Mouse (Mus musculus): Measurements from ENCODE around the gene Nacc1. TPM values are rescaled to one million over a fixed set of nuclear protein-coding genes. Genes with fewer than 3 reads are reported as not detected.

Nacc1 gene
- polyA plus RNA-seq, 1 experiment = 47.2 TPM

DNA sequence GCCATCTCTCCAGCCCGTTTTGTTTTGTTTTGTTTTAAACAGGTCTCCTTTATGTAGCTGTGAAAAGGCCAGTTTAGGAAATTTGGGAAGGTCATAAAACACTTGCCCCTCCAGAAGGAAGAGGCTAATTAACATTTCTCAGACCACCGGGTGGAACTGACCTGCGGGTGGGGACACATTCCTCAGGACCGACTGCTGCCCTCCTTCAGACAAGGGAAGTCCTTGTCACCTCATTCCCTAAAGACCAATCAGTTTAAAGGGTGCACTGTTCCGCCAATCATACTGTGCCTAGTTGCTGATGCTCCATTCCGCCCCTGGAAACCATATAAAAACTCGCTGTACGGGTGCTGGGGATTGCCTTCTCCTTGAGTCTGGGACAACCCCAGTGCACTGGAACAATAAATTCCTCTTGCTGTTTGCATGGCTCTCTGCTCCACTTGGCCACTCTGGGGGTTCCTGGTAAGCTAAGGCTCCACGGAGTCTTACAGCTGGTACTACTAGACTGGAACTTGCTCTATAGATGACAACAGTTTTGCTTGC lies 34.5 kb downstream of the Nacc1 start:
- H3K4me3 ChIP-seq (ENCODE audit: insufficient read depth, low read length) = no peak overlapping the region
- TF ChIP-seq CTCF (IDR thresholded peaks at IDR 0.05; ENCODE audit: borderline replicate concordance, insufficient read depth, low read length) (no peak), POLR2A (IDR thresholded peaks at IDR 0.05; ENCODE audit: low read depth, low read length) (no peak)
- no peak overlapping the region for H3K27ac ChIP-seq (ENCODE audit: insufficient read depth, low read length)
- peaks cover 3% of the 10 kb centered on the region; the same call in 1 of the 2 replicates for H3K4me1 ChIP-seq (ENCODE audit: control insufficient read depth, insufficient read depth, low read length)

DNA sequence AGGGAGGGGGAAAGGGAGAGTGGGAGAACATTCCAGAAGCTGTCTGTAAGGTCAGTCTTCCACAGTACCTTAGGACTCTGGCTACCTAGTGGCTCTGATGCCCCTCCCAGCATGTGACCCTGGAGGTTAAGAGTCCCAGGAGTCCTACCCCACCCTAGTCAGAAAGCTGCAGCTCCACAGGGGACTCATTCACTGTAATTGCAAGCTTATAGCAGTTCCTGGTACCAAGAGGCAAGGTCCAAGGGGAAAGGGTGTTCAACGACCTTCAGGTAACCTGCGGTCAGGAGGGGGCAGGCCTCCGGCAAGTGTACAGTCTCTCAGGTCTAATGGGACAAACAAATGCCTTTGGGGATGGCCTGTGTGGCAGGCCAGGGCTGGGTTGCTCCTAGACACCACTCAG lies 37.4 kb downstream of the Nacc1 start:
- Histone ChIP-seq H3K27ac (ENCODE audit: insufficient read depth, low read length) (no peak overlapping the region), H3K4me1 (ENCODE audit: control insufficient read depth, insufficient read depth, low read length) (no peaks in the 10 kb centered on the region), H3K4me3 (ENCODE audit: insufficient read depth, low read length) (no peak overlapping the region)
- TF ChIP-seq CTCF (IDR thresholded peaks at IDR 0.05; ENCODE audit: borderline replicate concordance, insufficient read depth, low read length) (no peak), POLR2A (IDR thresholded peaks at IDR 0.05; ENCODE audit: low read depth, low read length) (no peak)

DNA sequence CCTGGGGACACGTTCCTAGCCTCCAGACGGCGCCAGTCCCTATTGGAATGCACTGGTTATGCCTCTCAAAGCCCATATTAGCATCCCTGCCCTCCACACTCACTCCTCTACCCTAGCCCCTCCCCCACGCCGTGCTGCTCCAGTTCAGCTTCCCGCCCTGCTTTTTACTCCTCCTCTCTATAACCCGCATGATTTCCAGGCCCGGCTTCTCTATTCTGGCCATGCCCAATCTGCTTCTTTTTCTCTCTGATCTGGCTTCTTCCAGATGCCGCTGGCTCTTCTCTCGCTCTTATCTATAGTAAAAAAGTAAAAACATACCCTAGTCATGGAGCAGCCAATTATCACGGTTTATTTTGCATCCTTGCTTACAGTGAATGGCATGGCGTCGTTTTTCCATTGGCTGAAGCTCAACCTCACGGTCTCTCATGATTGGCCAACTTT lies 40.2 kb downstream of the Nacc1 start:
- no peaks in the 10 kb centered on the region for H3K4me1 ChIP-seq (ENCODE audit: control insufficient read depth, insufficient read depth, low read length)
- TF ChIP-seq CTCF (IDR thresholded peaks at IDR 0.05; ENCODE audit: borderline replicate concordance, insufficient read depth, low read length) = no peak
- TF ChIP-seq POLR2A (IDR thresholded peaks at IDR 0.05; ENCODE audit: low read depth, low read length) = no peak
- no peak overlapping the region for H3K4me3 ChIP-seq (ENCODE audit: insufficient read depth, low read length)
- no peak overlapping the region for H3K27ac ChIP-seq (ENCODE audit: insufficient read depth, low read length)

DNA sequence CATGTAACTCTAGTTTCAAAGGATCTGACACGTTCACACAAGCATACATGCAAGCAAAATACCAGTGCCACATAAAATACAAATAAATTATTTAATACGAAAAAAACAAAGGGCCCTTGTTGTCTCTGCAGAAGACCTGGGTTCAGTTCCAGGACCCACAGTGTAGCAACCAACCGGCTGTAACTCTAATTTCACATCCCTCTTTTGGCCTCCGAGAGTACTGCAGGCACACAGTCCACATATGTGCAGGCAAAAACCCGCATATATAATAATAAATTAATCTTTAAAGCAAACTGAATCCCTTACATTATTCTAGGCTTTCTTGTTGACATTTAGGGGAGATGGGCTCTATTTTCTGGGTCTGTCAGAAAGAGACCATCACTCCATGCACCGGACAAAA lies 40.9 kb downstream of the Nacc1 start:
- no peaks in the 10 kb centered on the region for H3K4me1 ChIP-seq (ENCODE audit: control insufficient read depth, insufficient read depth, low read length)
- no peak for TF ChIP-seq CTCF (IDR thresholded peaks at IDR 0.05; ENCODE audit: borderline replicate concordance, insufficient read depth, low read length)
- no peak overlapping the region for H3K4me3 ChIP-seq (ENCODE audit: insufficient read depth, low read length)
- H3K27ac ChIP-seq (ENCODE audit: insufficient read depth, low read length) = no peak overlapping the region

DNA sequence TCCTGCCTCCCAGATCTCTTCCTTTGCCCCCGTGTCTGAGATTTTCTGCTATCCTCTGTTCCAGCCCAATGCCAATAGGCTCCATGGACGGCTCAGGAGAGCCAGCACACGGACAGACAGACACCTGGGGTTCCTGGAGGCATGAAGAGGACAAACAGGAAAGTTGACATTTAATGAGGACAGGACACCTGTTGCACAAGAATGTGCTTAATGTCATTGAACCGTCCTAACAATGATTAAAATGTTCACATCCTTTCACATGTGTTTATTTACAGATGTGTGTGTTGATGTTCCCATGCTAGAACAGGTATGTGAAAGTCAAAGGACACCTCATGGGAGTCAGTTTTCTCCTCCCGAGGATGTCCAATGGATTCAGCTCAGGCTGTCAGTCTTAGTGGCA lies 44.6 kb downstream of the Nacc1 start:
- no peak for TF ChIP-seq CTCF (IDR thresholded peaks at IDR 0.05; ENCODE audit: borderline replicate concordance, insufficient read depth, low read length)
- TF ChIP-seq POLR2A (IDR thresholded peaks at IDR 0.05; ENCODE audit: low read depth, low read length) = no peak
- 0 out of 2 replicates have a peak, but pooled peaks cover 2% of the 10 kb centered on the region for H3K4me1 ChIP-seq (ENCODE audit: control insufficient read depth, insufficient read depth, low read length)
- no peak overlapping the region for H3K27ac ChIP-seq (ENCODE audit: insufficient read depth, low read length)
- no peak overlapping the region for H3K4me3 ChIP-seq (ENCODE audit: insufficient read depth, low read length)

DNA sequence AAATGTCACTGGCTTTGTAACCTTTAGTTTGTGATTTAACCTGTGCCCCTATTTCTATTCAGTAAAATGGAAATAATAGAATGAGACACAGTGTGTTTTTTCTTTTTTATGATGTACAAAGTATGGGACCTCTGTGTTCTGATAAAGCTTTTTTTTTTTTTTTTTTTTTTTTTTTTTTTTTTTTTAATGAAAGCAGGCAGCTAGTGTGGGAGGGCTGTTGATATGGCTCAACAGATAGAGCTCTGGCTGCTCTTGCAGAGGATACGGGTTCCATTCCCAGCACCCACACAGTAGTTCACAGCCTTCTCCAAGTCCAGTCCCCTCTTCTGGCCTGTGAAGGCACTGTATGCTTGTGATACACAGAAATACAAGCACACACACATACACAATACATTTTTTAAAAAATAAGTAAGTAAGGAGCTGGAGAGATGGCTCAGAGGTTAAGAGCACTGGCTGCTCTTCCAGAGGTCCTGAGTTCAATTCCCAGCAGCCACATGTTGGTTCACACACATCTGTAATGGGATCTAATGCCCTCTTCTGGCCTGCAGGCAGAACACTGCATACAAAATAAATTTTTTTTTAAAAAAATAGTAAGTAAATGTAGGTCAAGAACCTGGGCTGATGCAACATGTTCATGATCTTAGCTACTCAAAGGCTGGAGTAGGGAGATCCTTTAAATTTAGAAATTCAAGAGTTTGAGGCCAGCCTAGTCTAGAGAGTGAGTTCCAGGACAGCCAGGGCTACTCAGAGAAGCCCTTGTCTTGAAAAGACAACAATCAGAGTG lies 45.9 kb downstream of the Nacc1 start:
- TF ChIP-seq CTCF (IDR thresholded peaks at IDR 0.05; ENCODE audit: borderline replicate concordance, insufficient read depth, low read length) (no peak), POLR2A (IDR thresholded peaks at IDR 0.05; ENCODE audit: low read depth, low read length) (no peak)
- Histone ChIP-seq H3K4me3 (ENCODE audit: insufficient read depth, low read length) (no peak overlapping the region), H3K4me1 (ENCODE audit: control insufficient read depth, insufficient read depth, low read length) (0 out of 2 replicates have a peak, but pooled peaks cover 5% of the 10 kb centered on the region), H3K27ac (ENCODE audit: insufficient read depth, low read length) (no peak overlapping the region)

DNA sequence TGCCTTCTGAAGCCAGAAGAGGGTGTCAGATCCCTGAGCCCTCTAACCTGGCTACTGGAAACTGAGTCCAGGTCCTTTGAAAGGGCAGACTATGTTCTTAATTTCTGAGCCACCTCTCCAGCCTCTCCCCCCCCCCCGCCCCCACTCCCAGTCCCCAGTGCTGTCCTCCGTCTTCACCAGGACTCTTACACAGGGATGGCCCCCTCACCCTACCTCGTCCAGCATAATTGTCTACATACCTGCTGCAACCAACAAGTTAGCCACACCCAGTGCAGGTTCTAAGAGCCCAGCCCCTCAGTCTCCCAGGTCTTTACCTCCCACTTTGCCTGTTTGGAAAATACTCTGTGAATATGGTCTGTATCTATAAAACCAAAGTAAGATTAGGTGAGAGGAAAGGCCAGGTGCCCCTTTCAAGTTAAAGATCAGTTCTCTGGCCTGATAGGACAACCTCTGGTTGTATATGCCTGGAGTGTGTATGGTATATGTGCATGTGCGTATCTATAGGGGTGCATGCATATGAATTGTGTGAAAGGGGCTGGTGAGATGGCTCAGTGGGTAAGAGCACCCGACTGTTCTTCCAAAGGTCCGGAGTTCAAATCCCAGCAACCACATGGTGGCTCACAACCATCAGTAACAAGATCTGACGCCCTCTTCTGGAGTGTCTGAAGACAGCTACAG lies 46.9 kb downstream of the Nacc1 start:
- peaks cover 10% of the 10 kb centered on the region for H3K4me1 ChIP-seq (ENCODE audit: control insufficient read depth, insufficient read depth, low read length)
- TF ChIP-seq CTCF (IDR thresholded peaks at IDR 0.05; ENCODE audit: borderline replicate concordance, insufficient read depth, low read length) (no peak), POLR2A (IDR thresholded peaks at IDR 0.05; ENCODE audit: low read depth, low read length) (no peak)
- H3K27ac ChIP-seq (ENCODE audit: insufficient read depth, low read length) = no peak overlapping the region
- H3K4me3 ChIP-seq (ENCODE audit: insufficient read depth, low read length) = no peak overlapping the region

DNA sequence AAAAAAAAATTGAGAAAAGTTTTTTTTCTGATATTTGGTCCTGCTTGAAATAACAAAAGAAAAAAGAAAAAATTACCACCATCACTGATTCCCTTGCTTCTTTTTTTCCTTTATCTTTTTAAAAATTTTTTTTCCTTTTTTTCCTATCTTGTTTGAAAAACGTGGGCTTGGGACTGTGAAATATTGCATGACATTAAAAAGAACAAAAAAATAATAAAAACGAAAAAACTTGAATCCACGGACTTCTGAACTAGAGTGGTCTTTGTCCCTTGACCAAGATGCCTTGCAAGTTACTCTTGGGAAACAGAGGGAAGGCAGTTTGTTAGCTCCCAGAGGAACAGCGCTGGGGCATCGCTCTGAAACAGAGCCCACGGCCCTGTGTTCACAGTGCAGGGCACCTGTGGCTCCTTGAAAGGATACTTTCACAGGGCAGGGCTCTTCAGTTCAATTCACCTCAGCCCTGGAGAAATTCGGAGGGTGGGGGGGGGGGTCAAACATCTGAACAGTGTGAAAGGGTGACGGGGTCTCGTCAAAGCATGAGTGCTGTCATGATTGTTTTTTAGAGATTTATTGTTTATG lies 47.6 kb downstream of the Nacc1 start:
- Histone ChIP-seq H3K4me3 (ENCODE audit: insufficient read depth, low read length) (peak overlapping the region; percentile 55; the same call in 1 of the 2 replicates), H3K27ac (ENCODE audit: insufficient read depth, low read length) (no peak overlapping the region), H3K4me1 (ENCODE audit: control insufficient read depth, insufficient read depth, low read length) (peaks cover 16% of the 10 kb centered on the region)
- no peak for TF ChIP-seq CTCF (IDR thresholded peaks at IDR 0.05; ENCODE audit: borderline replicate concordance, insufficient read depth, low read length)
- TF ChIP-seq POLR2A (IDR thresholded peaks at IDR 0.05; ENCODE audit: low read depth, low read length) = no peak

DNA sequence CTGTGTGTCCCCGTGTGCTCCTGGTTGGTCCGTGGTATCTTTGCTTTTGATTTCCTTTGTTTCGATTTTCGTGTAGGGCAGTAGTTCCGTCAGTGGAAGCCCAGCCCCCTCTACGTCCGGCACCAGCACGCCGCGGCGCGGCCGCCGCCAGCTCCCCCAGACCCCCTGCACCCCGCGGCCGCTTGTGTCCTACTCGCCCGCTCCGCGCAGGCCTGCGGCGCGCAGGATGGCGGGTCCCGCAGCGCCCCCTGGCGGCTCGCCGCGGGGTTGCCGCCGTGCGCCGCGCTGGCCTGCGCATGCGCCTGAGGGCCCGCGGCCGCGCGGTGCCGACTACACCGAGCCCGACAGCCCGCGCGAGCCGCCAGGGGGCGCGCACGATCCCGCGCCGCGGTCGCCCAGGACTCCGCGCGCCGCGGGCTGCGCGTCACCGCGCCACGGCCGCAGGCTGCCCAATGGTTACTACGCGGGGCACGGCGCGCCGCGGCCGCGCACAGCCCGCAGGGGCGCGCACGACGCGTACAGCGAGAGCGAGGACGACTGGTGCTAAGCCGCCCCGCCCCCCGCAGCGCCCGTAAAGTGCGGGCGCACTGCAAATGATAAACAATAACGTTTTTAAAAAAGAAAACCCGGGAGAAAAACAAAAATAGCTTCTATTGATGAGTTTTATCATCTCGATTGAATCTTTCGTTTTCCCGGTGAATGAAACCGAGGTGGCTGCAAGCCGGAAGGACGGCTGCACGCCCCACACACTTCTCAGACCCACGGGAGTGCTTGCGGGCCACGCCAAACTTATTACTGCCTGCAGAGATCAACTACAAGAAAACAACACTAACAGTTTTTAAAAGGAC lies 48.3 kb downstream of the Nacc1 start:
- TF ChIP-seq CTCF (IDR thresholded peaks at IDR 0.05; ENCODE audit: borderline replicate concordance, insufficient read depth, low read length) (peak; percentile 27; the same call in 1 of the 2 replicates), POLR2A (IDR thresholded peaks at IDR 0.05; ENCODE audit: low read depth, low read length) (peak; percentile 44)
- H3K4me3 ChIP-seq (ENCODE audit: insufficient read depth, low read length) = peak overlapping the region; percentile 56

More for the DNA sequence above, 48.3 kb downstream of the Nacc1 start:
- Histone ChIP-seq H3K4me1 (ENCODE audit: control insufficient read depth, insufficient read depth, low read length) (peaks cover 20% of the 10 kb centered on the region), H3K27ac (ENCODE audit: insufficient read depth, low read length) (0 out of 2 replicates have a peak overlapping the region, but pooled peaks have one; percentile 34)

Data from embryonic fibroblast, embryonic 13.5 days (primary cell).